Mouse (Mus musculus): Measurements from ENCODE around the gene Prickle1.

Prickle1 gene

GRCm38 (mm10) chr15:93515316-93515715, 80.4 kb downstream of the Prickle1 start:
- in situ Hi-C loops (cut with MboI; ENCODE audit: low sequenced_read_pairs) = no loop called here

GRCm38 (mm10) chr15:93513939-93514341, 81.8 kb downstream of the Prickle1 start:
- in situ Hi-C loops (cut with MboI; ENCODE audit: low sequenced_read_pairs) = no loop called here

- in situ Hi-C loops (cut with MboI; ENCODE audit: low sequenced_read_pairs) = no loop called here
These were observed 83.3 kb downstream of the Prickle1 start for GRCm38 (mm10) chr15:93512437-93512836.

- in situ Hi-C loops (cut with MboI; ENCODE audit: low sequenced_read_pairs) = no loop called here
These were observed 84.9 kb downstream of the Prickle1 start for GRCm38 (mm10) chr15:93510690-93511336.

GRCm38 (mm10) chr15:93504808-93505207, 90.9 kb downstream of the Prickle1 start:
- in situ Hi-C loops (cut with MboI; ENCODE audit: low sequenced_read_pairs) = no loop called here

GRCm38 (mm10) chr15:93503201-93503745, 92.4 kb downstream of the Prickle1 start:
- in situ Hi-C loops (cut with MboI; ENCODE audit: low sequenced_read_pairs) = no loop called here

- in situ Hi-C loops (cut with MboI; ENCODE audit: low sequenced_read_pairs) = no loop called here
These were observed 93.0 kb downstream of the Prickle1 start for GRCm38 (mm10) chr15:93502703-93503102.

- in situ Hi-C loops (cut with MboI; ENCODE audit: low sequenced_read_pairs) = no loop called here
These were observed 95.8 kb downstream of the Prickle1 start for GRCm38 (mm10) chr15:93499866-93500265.

- in situ Hi-C loops (cut with MboI; ENCODE audit: low sequenced_read_pairs) = no loop called here
These were observed 101.0 kb downstream of the Prickle1 start for GRCm38 (mm10) chr15:93494700-93495099.

GRCm38 (mm10) chr15:93489597-93489996, 106.1 kb downstream of the Prickle1 start:
- in situ Hi-C loops (cut with MboI; ENCODE audit: low sequenced_read_pairs) = no loop called here

GRCm38 (mm10) chr15:93486066-93486465, 109.6 kb downstream of the Prickle1 start:
- in situ Hi-C loops (cut with MboI; ENCODE audit: low sequenced_read_pairs) = no loop called here

- in situ Hi-C loops (cut with MboI; ENCODE audit: low sequenced_read_pairs) = no loop called here
These were observed 110.4 kb downstream of the Prickle1 start for GRCm38 (mm10) chr15:93485252-93485651.

GRCm38 (mm10) chr15:93484261-93484710, 111.4 kb downstream of the Prickle1 start:
- in situ Hi-C loops (cut with MboI; ENCODE audit: low sequenced_read_pairs) = no loop called here

- in situ Hi-C loops (cut with MboI; ENCODE audit: low sequenced_read_pairs) = no loop called here
These were observed 114.6 kb downstream of the Prickle1 start for GRCm38 (mm10) chr15:93481112-93481511.

GRCm38 (mm10) chr15:93479445-93479844, 116.2 kb downstream of the Prickle1 start:
- in situ Hi-C loops (cut with MboI; ENCODE audit: low sequenced_read_pairs) = no loop called here

- in situ Hi-C loops (cut with MboI; ENCODE audit: low sequenced_read_pairs) = no loop called here
These were observed 117.0 kb downstream of the Prickle1 start for GRCm38 (mm10) chr15:93478676-93479075.

GRCm38 (mm10) chr15:93477729-93478128, 118.0 kb downstream of the Prickle1 start:
- in situ Hi-C loops (cut with MboI; ENCODE audit: low sequenced_read_pairs) = no loop called here

GRCm38 (mm10) chr15:93475688-93476087, 120.0 kb downstream of the Prickle1 start:
- in situ Hi-C loops (cut with MboI; ENCODE audit: low sequenced_read_pairs) = no loop called here

GRCm38 (mm10) chr15:93474277-93474676, 121.4 kb downstream of the Prickle1 start:
- in situ Hi-C loops (cut with MboI; ENCODE audit: low sequenced_read_pairs) = no loop called here

GRCm38 (mm10) chr15:93472089-93472488, 123.6 kb downstream of the Prickle1 start:
- in situ Hi-C loops (cut with MboI; ENCODE audit: low sequenced_read_pairs) = no loop called here

- in situ Hi-C loops (cut with MboI; ENCODE audit: low sequenced_read_pairs) = no loop called here
These were observed 124.0 kb downstream of the Prickle1 start for GRCm38 (mm10) chr15:93471651-93472050.

- in situ Hi-C loops (cut with MboI; ENCODE audit: low sequenced_read_pairs) = no loop called here
These were observed 134.6 kb downstream of the Prickle1 start for GRCm38 (mm10) chr15:93461066-93461465.

GRCm38 (mm10) chr15:93459422-93459821, 136.3 kb downstream of the Prickle1 start:
- in situ Hi-C loops (cut with MboI; ENCODE audit: low sequenced_read_pairs) = no loop called here
